Mouse (Mus musculus) megakaryocyte progenitor cell, adult 5-6 weeks (primary cell): ENCODE results near the gene Hmga1b. TPM values are rescaled to one million over a fixed set of nuclear protein-coding genes. Genes with fewer than 3 reads are reported as not detected.
"Not testable (repeated sequence)": the region's sequence is repeated elsewhere in the genome, so short reads cannot be mapped to it uniquely, and the experiment has no call there.

Experiments used
- ATAC-seq: replicated peaks from 2 replicates; pipeline ENCODE4 v1.8.0; 2016; ENCODE audit warnings: mild to moderate bottlenecking, moderate TSS enrichment, inconsistent platforms; ENCODE audit not compliant: poor library complexity
- total RNA-seq, 2 experiments: library from RNA; stranded (forward) in 1 of 2; stranded (reverse) in 1 of 2; fragments of 157-497, 149-512 nt in 1 of 2; fragments of 200-1000 nt in 1 of 2; gene quantifications; 2 replicates each; pipeline versions ENCODE4 v1.2.3 to v1.2.4; 2015 to 2017

Hmga1b gene
- 28.6 and 31.3 TPM in 2 replicates for total RNA-seq (2015)
- total RNA-seq (2017) = 20.6 and 25.8 TPM in 2 replicates

GRCm38 (mm10) chr11:120762672-120763041 lies at the start of gene Hmga1b:
Gene Hmga1b, plus strand, starts transcription at chr11:120762794.
- not testable (repeated sequence) for ATAC-seq

GRCm38 (mm10) chr11:120713580-120714518 lies 48.7 kb upstream of the Hmga1b start, which contains the start of the genes Cenpx and Lrrc45:
Gene Cenpx, minus strand, starts transcription at chr11:120713738.
Gene Lrrc45, plus strand, starts transcription at chr11:120713925.
- peak; percentile 92 for ATAC-seq

GRCm38 (mm10) chr11:120714546-120714945 lies 48.0 kb upstream of the Hmga1b start:
- ATAC-seq = no peak

GRCm38 (mm10) chr11:120715131-120715530 lies 47.5 kb upstream of the Hmga1b start:
- no peak for ATAC-seq

GRCm38 (mm10) chr11:120719242-120719641 lies 43.4 kb upstream of the Hmga1b start:
- ATAC-seq = no peak

- no peak for ATAC-seq
These were observed 42.7 kb upstream of the Hmga1b start for GRCm38 (mm10) chr11:120719841-120720376.

- peak; percentile 97 for ATAC-seq
These were observed 42.1 kb upstream of the Hmga1b start for GRCm38 (mm10) chr11:120720450-120720849.

- peak; percentile 19; the same call in 1 of the 2 replicates for ATAC-seq
These were observed 41.2 kb upstream of the Hmga1b start, which contains the start of gene Rac3 for GRCm38 (mm10) chr11:120721124-120722066. Gene Rac3, plus strand, starts transcription at chr11:120721470.

- ATAC-seq = 0 out of 2 replicates have a peak, but pooled peaks have one; percentile 0
These were observed 40.4 kb upstream of the Hmga1b start for GRCm38 (mm10) chr11:120722067-120722630.

GRCm38 (mm10) chr11:120722761-120723382 lies 39.7 kb upstream of the Hmga1b start:
- no peak for ATAC-seq

- ATAC-seq = no peak
These were observed 39.1 kb upstream of the Hmga1b start for GRCm38 (mm10) chr11:120723509-120723908.

- no peak for ATAC-seq
These were observed 36.1 kb upstream of the Hmga1b start for GRCm38 (mm10) chr11:120726243-120727168.

GRCm38 (mm10) chr11:120727169-120727527 lies 35.4 kb upstream of the Hmga1b start, which contains the start of gene Dcxr:
Gene Dcxr, minus strand, starts transcription at chr11:120727281.
- peak; percentile 89 for ATAC-seq

- no peak for ATAC-seq
These were observed 35.0 kb upstream of the Hmga1b start for GRCm38 (mm10) chr11:120727564-120727963.

GRCm38 (mm10) chr11:120728530-120729240 lies 33.9 kb upstream of the Hmga1b start:
- ATAC-seq = no peak

- ATAC-seq = peak; percentile 70
These were observed 33.1 kb upstream of the Hmga1b start for GRCm38 (mm10) chr11:120729432-120730050.

- ATAC-seq = no peak
These were observed 32.2 kb upstream of the Hmga1b start for GRCm38 (mm10) chr11:120730331-120730870.
